Mouse (Mus musculus) right cerebral cortex, adult 18-20 months (tissue): Measurements from ENCODE around the gene Tead1.

ENCODE experiments used
- DNase-seq: peaks from one replicate; pipeline ENCODE4 v3.0.0; 2022; ENCODE audit warnings: mixed read lengths

Tead1 gene

DNA sequence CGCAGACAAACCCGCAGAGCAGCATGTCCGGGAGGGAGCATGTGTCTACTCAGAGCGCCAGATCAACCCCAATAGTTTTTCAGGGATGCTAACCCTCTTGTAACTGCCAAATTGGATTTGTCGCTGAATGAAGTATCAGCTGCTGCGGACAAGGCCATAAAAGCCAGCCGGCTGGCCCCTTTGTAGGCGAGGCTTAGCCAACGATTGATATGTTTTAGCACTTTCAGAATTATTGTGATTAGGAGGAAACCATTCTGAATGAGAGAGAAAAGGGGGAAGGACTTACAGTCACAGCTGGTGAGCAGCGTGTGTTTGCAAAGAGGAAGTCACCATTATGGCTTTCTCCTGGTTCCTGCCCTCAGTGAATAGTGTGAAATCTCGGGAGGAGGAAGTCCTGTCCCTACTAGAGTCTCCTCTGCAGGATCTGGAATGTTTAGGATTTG is 146.2 kb downstream of the Tead1 start:
- DNase-seq = no peak

DNA sequence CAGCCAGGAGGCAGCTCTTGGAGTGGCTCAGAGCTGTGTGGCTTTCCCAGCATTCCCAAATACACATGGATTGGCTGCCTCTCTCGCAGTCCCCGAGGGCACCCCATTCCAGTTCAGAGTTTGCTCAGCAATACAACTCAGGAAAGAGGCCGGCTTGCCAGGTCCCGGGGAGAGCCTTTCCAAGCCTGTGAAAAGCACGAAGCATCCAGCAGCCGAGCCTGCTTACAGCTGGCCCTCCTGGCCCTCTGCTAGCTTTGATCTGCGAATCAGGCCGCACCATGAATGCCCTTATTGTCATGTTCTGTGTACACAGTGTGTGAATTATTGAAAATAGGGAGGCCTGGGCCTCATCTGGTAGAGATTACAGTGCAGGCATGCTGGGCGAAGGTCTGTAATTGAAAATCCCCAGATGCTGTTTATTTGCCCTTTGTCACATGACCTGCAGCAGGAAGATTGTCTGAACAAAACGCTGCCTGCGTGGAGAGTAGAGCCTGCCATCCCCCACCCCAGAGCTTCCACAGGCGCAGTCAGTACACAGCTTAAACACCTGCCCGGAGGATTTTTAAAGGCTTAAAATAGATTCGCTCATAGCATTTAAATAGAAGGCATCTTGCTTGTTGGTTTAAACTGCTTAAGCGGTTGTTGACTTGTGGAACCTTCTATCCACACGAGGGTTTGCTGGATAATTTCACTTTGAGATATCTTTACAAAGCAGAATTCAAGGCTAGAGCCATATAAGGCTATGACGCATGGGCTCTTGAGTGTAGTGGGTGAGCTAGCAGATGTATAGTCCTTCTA is 147.2 kb downstream of the Tead1 start:
- peak; percentile 43 for DNase-seq

DNA sequence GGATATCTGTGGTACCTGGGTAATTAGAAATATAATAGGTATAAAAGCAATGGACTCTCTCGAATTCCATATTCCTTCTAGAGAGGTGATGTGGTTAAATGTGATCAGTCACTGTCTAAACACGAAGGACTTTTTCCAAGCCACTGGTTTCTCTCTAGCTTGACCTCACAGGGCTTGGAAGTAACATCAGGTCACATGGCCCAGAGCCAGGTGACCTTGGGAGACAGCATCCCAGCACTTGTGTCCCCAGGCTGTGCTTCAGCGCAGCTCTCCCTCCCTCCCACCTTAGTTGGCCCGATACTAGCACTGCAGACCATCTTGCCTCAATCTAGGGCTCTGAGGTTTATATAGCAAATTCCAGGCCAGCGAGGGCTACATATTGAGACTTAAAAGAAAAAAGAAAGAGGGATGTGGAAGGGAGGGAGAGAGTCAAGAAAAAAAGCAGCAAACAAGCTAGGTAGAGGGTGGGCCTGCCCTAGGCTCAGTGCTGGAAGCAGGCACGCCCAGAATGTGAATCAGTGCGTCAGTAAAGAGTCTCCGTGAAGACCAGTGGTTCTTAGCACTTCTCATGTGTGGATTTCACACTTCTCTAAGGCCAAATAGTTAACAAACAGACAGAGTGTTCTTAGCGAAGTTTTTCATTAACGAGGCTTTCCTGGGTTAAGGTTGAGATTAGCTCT is 149.0 kb downstream of the Tead1 start:
- DNase-seq = no peak

DNA sequence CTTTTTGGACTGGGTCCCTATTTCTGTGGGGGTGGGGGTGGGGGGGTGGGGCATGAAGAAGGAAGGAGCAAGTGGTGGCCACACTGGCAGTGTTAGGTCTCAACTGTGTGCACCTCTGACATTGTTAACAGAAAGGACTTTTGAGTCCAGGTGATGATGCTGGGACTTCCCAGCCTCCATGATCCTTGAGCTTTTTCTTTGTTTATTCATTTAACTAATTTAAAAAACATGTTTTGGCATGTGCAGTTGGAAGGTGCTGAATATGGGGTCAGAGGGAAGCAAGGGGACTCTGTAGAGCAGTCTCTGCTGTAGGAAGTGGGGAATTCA is 149.5 kb downstream of the Tead1 start:
- DNase-seq = no peak

DNA sequence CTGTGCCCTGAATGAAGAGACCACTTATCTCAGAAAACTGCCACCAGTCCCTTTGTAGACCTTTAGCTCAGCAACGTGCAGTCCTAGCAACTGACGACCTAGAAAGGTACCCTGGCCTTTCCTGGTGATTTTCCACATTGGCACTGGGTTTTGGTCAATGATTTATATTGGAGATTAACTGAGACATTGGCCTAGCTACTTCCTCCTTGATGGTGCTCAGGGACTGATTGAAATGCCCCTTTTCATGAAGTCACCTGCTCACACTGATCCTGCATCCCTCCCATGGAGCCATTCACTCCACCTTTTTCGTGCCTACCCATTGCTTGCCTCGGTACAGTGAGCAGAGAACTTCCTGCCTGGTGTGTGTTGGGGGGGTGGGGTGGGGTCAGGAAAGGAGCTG is 151.8 kb downstream of the Tead1 start:
- DNase-seq = no peak

DNA sequence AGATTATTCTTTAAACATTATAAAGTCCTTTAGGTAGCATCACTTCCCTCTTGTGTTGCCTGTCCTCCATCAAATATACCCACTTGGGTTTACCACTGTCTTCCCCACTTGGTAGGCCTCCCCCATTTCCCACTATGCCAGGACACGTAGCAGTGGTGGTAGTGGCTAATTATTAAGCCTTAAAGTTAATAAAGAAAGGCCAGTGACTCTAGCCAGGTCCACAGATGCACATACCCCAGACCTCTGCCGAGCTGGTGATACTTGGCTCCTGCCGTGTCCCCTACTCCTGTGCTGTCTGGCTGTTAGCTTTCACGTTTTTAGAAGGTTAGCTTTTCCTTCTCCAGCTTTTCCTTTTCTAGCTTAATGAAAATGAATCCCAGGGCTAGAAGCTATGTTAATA is 152.3 kb downstream of the Tead1 start:
- DNase-seq = no peak

DNA sequence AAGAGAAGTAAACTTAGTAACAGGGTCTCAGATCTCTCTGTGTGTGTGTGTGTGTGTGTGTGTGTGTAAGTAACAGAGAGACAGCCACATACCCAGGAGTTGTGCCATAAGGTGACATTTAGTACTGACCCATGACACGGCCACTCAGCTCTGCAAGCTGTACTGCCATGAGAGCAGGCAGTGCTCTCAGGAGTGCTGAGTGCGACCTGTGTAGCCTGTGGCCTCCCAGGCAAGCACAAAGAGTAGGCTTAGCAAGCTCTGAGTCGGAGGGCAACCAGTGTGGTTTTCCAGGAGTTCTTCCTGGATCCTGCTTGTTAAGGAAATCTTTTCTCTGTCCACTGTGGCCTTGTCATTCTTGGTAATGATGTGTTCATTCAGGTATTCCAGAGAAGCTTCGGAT is 154.0 kb downstream of the Tead1 start:
- DNase-seq = no peak

DNA sequence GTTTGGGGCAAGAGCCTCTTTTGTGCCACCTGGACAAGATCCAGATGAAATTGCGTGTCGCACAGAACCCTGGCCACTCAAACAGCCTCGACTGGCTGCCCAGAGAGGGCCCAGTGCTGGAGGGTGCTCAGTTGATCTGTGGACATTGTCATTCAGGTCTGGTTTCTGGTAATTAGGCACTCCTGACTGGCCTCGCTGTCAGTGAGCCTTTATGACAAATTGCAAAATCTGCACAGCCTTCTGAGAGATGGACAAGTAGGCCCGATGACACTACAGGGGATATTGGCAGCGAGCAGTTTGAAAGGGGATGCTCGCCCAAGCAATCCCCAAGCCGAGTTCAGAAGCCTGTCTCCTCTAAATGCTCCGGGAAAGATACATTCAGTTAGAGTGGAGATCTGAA is 157.0 kb downstream of the Tead1 start:
- DNase-seq = no peak

DNA sequence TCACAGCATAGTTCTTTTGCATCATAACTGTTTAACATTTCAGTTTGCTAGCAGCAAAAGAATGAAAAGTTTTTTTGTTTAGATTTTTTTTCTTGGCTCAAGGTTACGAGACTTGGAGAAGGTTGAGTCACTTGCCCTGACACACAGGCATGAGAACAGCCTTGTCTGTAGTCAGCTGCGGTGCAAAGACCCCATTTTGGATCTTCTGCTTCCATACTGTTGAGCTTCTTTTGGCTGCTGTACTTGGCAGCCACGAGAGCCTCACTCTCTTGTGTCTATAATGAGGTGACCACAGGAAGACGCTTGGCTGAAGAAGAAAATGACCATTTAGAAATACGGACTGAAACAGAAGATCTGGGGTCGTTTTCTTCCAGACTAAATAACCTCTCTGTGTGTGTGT is 159.0 kb downstream of the Tead1 start:
- DNase-seq = no peak

DNA sequence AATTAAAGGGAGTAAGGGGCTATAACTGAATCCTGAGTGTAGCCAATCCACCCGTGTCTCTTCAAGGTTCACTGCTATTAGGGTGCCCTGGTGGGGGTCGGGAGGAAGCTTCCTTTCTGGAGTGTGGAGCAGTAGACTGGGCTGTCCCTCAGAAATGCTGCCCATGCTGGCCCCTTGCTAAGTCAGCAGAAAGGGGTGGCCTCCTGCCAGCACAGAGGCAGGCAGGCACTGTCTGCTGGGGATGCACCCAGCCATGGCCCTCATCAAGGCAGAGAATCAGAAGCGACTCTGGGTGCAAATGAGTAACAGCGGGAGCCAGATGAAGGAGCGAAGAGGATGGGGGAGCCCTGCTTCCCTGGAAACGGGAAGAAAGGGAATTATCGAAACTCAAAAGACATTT is 161.2 kb downstream of the Tead1 start:
- no peak for DNase-seq

DNA sequence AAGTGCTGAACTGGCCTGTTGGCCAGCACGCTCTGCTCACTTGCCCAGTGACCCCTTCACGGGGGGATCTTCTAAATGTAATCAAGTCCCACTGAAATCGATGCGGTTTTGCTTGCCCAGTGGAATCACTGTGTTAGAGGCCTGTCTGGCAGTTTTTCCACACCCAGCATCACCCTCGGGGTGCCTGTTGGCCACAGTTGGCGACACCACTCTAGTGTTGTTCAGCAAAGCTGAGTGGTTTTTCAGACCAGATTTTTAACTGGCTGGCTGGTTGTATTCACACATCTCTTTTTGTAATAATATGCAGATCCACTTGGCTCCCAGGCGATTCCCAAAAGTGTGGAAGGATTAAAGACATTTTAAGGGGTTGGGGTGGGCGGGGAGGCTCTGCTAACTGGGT is 161.8 kb downstream of the Tead1 start:
- DNase-seq = peak; percentile 35

DNA sequence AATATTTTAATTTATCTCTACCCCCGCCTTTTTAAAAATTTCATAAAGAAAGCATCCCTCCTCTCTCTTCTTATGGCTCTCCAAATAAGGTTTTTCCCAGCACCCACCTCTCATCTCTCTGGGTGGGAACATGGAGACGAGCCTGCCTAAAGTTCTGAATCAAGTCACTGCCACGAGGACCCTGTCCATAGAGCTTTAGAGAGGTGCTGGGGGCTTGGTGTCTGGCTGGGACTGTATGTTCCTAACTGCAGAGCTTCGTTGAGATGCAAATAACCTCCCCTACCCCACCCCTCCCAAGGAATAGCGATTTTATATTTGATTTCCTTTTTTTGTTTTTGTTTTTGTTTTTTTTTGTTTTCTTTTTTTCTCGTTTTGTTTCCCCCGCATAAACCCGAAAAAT is 162.4 kb downstream of the Tead1 start:
- DNase-seq = no peak

DNA sequence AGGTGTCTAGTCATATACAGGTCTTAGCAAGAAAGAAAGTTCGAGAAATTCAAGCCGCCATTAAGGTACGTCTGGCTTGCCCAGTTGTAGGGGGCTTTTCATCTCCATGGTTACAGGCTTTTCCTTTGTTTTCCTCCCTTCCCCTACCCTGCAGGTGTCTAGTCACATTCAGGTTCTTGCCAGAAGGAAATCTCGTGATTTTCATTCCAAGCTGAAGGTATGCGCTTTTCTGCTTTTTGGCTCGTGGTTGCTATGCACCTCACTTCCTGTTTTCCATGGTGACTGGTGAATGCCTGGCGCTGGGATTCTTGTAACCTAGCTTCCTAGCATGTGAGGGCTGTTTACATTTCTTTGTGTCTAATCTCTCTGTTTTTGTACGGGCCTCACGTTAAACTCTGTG is 162.8 kb downstream of the Tead1 start:
- peak; percentile 22 for DNase-seq

DNA sequence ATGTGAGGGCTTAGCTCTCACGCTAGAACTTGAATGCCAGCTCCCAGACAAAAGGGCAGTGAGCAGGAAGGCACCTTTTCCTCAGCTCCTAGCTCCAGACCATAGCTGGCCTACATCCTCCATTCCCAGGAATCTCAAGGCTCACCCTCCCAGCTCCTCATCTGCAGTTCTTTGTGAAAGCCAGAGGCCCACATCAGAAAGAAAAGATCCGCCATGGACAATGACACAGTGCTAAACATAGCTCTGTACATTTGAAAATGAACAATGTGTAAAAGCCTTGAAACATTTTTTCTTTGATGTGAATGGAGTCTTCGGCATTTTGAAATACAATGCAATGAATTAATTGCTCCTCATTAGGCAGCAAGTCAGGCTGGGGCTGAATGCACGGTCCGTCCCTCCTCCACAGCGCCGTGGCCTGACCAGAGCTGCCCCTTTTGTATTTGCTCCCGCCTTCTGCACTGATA is 172.2 kb downstream of the Tead1 start:
- DNase-seq = no peak

DNA sequence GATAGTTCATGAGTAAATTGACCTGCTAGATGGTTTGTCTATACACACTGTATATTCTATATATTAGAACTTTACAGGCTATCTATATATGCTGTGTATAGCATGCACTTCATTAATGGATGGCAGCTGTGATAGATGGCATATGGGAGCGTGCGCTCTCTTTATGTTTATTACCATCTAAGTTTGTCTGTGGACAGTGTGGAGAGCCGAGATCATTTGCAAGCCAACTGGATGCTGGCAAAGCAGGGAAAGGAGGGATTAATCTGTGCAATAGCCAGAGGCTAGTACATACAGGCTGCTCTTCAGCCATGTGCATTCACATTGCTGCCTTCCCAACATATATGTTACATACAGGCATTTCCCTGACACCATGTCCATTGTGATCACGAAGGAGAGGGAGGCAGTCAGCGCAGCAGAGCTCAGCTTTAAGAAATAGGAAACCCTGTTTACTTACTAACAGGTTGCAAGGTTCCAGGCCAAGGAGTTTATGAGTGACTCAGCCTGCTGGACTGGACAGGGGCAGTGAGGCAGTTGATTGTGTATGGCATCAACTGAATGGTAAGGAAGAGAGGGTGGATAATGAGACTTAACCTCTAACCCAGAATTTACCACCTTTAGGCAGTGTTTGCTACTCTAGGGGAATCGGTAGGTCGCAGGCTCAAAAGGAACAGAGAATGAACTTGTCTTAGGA is 173.2 kb downstream of the Tead1 start:
- DNase-seq = no peak

DNA sequence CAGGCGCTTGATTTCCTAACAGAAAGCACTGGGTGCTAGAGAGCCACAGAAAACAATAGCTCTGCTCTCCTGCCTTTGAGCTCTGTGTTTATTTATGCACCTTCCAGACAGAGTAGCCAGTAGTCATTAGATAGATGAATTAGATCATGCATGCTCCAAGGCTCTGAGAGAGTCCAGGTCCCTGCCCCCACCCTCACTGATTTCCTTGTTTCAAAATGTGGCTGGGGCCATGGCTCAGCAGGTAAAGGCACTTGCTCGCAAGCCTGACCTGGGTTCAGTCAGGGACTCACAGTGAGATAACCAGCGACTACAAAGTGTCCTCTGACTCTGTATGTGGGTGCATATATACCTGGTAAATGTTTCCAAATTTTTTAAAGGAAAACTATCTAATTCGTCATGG is 174.7 kb downstream of the Tead1 start:
- no peak for DNase-seq

DNA sequence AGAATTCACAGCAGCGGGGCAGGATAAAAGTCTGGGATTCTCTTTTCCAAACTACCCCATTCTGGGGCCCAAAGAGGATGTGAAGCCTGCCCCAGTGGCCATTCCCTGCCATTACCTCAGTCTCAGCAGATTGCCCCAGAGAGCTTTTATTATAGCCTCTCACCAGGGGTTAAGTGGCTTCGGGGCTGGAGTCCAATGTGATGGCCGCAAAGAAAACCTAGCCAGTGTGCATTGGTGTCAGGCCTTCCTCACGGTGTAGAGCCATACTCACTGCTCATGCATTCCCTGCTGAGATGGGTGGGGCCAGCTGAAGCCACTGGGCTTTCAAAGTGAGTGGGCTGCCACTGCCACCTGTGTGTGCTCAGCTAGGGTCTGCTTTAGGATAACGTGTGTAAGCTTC is 175.4 kb downstream of the Tead1 start:
- no peak for DNase-seq

DNA sequence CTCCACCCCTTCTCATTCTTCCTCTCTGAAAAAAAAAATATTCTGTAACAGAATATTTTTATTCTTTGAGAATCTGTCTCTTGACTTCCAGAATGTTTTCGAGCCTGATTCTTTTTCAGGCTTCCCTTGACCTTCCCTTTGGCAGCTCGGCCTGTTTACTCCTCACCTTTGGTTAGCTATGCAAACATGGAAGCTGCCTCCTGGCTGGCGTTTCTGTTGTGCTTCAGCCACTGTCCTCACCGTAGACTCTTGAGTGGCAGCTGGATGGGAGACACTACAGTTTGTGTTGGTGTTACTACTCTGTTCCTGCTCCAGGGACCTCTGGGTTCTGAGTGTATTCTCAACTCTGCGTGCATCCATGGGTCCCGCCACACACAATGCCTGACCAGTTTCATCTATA is 176.3 kb downstream of the Tead1 start:
- no peak for DNase-seq

DNA sequence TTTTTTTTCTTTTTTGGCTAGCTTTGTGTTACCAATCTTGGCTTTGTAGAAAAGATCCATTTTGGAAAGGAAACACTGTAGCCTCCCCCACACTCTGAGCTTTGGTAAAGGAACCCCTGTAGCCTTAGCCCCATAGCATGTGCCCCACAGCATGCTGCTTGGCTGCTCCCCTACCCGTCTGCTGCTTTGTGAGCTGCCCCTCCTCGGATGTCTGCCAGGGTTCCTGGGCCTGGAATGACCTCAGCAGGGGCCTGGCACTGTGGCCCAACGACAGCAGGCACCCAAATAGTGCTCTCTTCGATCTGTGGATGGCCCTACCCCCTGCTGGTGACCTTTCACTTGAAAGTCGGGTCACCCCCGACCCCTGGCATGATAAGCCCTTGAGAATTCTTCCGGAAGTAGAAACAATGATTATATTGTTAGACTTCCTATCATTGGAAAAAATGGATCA is 177.0 kb downstream of the Tead1 start:
- DNase-seq = peak; percentile 19

DNA sequence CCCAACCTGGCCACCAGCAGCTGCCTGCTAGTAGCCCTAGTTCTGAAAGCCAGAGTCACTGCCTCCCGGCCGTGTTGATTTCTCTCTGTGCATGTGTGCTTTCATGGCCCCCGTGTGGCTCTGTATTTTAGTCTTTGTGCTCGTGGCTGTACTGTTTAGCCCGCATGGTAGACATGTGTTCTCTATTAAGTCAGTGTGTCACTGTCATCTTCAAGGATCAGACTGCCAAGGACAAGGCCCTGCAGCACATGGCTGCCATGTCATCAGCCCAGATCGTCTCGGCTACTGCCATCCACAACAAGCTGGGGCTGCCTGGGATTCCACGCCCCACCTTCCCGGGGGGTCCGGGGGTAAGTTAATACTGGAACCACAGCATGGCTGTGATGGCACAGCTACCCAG is 177.5 kb downstream of the Tead1 start:
- DNase-seq = no peak

DNA sequence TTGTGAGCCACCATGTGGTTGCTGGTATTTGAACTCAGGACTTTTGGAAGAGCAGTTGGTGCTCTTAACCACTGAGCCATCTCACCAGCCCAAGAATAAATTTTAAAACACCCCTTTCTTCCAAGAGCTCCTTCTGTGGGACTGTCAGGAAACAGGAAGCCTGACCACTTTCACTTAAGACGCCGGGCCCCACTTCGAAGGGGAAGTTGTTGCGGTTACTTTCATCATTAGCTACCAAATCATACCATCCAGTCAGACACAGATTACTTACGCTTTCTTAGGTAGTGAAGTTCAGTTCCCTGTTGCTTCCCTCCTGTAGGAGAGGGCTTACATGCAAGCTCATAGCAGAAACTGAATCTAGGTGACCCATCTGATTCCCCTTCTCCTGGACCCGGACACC is 180.8 kb downstream of the Tead1 start:
- no peak for DNase-seq

DNA sequence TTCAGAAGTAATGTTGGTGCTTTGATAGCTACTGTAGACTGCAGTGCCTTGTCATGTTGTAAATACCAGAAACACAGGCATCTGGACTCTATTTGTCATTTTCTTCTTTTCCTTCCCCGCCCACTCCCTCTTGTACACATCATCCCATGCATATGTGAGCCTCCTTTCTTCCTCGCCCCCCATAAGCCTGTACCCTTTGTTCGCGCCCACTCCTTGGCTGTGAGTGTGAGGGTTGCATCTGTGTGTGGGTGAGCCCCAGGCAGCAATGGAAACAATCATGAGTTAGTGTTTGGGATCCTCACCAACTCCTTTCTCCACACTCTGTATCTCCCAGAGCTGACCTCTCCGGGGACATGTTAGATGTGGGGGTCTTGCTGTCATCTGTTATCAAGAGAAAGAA is 183.0 kb downstream of the Tead1 start:
- peak; percentile 75 for DNase-seq

DNA sequence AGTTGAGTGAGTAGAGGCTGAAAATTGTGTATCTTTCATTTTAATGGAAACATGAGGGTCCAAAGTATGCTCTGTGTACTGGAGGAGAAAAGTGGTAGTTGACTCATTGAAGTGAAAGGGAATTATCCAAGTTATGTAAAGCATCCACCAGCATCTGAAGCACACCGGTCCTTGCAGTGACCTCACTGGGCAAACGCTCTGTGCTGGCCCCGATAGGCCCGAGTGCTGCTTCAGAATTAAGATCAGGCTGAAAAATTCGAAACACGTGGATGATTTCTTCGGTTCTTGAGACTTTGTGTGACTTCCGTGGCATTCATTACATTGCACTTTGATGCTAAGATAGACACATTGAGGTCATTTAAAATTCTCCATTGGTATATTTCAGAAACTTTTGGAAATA is 185.1 kb downstream of the Tead1 start:
- DNase-seq = no peak

DNA sequence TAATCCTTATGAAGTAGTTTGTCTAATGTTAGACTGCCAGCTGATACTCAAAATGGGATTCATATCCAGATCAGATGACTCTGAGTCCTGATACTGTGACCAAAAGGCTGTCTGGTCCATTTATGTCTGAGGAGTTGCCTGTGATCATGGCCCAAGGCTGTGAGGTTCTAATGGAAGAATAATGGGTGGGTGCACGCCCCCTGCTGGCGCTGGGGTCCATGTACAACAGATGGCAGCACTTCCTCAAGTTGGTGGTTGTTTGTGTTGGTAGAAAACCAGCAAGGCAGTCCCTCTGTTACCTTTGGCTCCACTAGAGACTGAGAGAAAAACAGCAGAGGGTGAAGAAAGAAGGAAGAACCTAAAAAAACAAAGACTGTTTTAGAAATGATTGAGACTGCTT is 186.6 kb downstream of the Tead1 start:
- DNase-seq = peak; percentile 63
